Mouse (Mus musculus) heart, adult 11 months (tissue): ENCODE results near the gene Cdca7.

Source experiments
- DNase-seq: peaks from one replicate; pipeline ENCODE4 v3.0.0; 2022

Cdca7 gene

DNA sequence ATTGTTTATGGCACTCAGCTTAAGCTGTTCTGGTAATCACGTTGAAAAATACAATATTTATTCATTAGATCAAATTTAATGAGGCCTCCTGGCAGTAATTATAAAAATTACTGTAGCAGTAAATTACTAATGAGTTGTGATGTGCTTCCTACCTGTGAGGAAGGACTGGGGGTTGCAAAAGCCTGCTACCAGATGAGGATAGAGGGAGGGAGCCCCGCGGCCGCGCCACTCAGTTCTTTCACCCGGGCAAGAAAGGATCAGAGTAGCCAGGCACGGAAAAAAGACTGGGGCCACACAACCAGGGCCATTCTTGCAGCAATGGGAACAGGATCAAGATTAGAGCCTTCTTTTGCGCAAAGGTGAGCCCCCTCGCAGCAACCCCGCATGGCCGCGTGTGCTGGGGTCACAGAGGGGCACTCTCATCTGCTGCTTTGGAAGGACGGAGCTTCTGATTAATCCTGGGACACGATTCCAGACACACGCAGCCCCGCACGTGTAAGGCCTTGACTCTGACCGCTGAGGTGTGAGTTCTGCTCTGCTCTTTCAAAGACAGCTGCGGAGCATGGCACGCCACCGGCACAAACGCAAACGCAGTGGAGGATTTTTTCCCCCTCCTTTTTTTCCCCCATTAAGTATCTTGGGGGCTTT, 23.2 kb downstream of the Cdca7 start:
- no peak for DNase-seq

DNA sequence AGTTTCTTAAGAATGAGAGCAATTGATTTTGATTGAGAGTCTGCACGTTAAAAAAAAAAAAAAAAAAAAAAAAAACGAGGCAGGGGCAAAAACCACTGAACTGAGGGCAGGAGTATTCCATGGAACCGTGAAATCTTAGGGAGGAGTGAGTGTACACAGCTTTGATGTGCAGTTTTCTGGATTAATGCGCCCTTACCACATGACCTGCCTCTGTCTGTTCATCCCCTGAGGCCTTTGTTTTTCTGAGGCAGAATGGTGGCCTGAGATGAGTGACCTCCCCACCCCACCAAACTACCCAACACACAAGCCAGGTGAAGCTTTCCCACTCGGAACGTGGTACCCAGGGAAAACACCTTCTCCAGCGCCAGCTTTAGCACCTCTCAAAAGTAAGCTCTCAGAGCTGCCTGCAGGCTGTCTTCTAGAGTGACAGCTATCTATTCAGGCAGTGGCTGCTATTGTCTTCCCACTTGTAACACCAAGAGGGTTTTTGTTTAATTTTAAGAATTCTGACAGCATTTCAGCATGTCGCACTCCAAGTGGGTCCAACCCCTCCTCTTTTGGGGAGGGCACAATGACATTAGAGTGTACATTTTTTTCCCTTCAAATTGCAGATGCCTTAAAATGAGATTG, 23.9 kb downstream of the Cdca7 start:
- DNase-seq: no peak

GRCm38 (mm10) chr2:72502041-72502813, 26.3 kb downstream of the Cdca7 start:
- no peak for DNase-seq

- no peak for DNase-seq
Observed at GRCm38 (mm10) chr2:72503646-72504045, 27.7 kb downstream of the Cdca7 start.

- DNase-seq: peak; percentile 55
Observed at GRCm38 (mm10) chr2:72507855-72508635, 32.1 kb downstream of the Cdca7 start.

- DNase-seq: peak; percentile 86
Observed at GRCm38 (mm10) chr2:72508891-72509290, 32.9 kb downstream of the Cdca7 start.

- DNase-seq: peak; percentile 88
Observed at GRCm38 (mm10) chr2:72515526-72515925, 39.6 kb downstream of the Cdca7 start.

DNA sequence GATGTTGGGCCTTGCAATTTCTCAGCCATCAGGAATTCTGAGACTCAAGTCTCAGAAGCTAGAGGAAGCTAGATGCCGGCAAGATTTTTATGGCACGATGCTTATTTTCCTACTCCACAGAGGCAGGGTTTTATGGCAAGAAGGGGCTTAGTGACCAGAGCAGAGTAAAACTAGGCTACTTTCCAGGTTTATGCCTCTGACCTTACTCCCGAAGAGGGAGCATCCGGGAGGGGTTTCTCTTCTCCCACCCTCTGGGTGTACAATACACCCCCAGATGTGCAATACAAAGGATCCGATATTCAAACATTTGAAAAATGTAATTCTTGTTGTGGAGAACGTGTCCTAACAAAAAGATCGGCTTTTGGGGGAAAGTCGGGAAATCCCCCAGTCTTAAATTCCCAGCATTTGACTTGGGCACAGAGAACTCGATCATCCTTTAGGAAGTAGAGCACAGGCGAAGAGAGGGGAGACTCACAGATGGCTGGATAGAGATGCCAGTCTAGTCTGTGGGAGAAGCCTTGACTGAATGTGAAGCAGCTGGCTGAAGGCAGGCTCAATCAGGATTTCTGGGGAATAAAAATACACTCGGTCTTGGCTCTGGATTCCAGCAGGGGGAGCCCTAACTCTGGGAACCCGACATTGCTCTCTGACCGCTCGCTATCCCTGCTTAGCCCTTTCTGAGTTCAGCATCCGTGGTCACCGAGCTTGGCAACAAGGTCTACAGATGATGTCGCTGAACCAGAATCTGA, 40.2 kb downstream of the Cdca7 start:
- DNase-seq: peak; percentile 96

GRCm38 (mm10) chr2:72516720-72517089, 40.7 kb downstream of the Cdca7 start:
- no peak for DNase-seq

GRCm38 (mm10) chr2:72524022-72524421, 48.1 kb downstream of the Cdca7 start:
- peak; percentile 37 for DNase-seq

DNA sequence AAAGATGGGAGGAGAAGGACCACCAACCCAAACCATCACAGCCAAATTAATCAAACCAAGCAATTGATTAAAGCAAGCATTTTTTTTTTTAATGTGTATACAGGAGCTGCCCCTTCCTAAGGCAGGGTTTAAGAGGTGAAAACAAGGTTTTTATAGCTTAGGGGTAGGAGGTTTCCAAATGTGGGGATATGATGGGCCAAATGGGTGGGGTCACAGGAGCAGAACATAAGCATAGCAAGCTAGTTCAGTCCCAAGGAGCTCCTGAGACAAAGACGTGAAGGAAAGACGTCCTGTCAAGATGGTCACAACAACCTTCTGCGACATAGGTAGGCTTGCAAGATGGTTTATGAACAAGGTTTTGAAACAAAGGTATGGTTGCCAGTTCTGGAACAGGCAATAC, 49.6 kb downstream of the Cdca7 start:
- DNase-seq: peak; percentile 63

DNA sequence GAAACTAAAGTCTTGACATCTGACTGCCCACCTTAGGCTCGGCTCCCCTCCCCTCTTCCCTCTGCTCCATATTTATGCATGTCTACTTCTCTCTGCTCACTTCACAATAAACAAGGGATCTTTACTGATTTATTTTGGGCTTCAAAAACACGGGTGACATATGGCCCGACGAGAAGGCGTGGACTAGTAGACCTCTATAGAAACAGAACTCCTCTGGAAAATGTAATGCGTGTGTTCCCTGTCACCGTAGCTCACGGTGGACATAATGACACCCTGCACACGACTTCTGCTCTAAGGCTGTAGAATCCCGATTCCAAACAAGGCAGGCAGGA, 53.0 kb downstream of the Cdca7 start:
- peak; percentile 75 for DNase-seq

- peak; percentile 57 for DNase-seq
Observed at GRCm38 (mm10) chr2:72529358-72530319, 53.7 kb downstream of the Cdca7 start.

GRCm38 (mm10) chr2:72535889-72536288, 59.9 kb downstream of the Cdca7 start:
- no peak for DNase-seq
